Mouse (Mus musculus) left cerebral cortex, adult 11 months (tissue): ENCODE data around the gene Ipo8.

ENCODE experiments used
- DNase-seq: peaks from one replicate; pipeline ENCODE4 v3.0.0; 2022; ENCODE audit warnings: low spot score

Ipo8 gene

GRCm38 (mm10) chr6:148756535-148756934 lies 74.7 kb downstream of the Ipo8 start:
- DNase-seq, result no peak

- peak; percentile 9 for DNase-seq
Measured at GRCm38 (mm10) chr6:148751400-148751799, 79.9 kb downstream of the Ipo8 start.

- DNase-seq, result no peak
Measured at GRCm38 (mm10) chr6:148750183-148750582, 81.1 kb downstream of the Ipo8 start.

DNA sequence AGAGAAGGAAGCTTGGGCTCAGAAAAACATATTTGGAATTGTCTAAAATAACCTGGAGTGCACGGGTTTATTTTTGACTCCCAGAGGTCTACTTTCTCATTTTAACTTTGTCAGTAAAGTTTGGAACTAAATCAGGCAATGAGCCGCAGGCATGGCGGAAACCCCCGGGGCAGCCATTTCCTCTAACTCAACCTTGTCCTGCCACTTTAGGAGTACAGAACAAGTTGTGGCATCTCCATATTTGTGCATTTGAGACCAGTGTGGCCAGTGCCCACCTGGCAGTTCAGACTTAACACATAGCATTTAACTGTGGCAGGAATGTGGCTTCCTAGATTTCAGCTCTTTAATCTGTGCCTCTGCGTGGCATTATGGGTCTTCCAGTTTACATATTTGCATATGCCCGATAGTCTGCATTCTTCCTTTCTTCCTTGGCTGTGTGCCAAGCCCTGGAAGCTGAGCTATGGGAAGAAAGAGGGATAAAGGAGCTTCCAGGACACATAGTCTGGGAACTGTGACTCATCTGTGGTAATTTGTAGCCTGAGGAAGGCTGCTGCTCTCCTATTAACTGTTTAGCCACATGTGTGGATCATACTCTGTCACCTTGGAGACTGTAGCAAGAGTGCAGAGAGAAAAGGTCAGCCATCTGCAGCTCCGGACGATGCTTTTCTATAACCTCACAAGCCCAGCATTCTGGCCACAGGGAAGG lies 90.6 kb downstream of the Ipo8 start:
- DNase-seq, result no peak

DNA sequence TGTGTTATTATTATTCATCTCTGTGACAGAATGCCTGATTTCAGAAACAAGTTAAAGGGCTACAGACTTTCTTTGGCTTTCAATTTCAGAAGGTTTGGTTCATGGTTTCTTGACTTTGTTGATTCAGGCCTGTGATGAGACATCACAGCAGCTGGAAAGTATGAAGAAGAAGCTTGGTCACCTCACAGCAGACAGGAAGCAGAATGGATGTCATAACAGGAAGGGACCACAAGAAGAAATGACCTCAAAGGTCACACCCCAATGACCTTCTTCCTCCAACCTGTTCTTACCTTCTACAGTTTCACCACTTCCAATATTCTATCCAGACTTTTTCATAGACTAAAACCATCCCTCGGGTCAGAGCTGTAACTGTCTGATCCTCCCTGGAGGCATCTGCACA lies 94.9 kb downstream of the Ipo8 start:
- no peak for DNase-seq

- no peak for DNase-seq
Measured at GRCm38 (mm10) chr6:148734012-148734411, 97.3 kb downstream of the Ipo8 start.

- DNase-seq, result no peak
Measured at GRCm38 (mm10) chr6:148732920-148733319, 98.3 kb downstream of the Ipo8 start.

DNA sequence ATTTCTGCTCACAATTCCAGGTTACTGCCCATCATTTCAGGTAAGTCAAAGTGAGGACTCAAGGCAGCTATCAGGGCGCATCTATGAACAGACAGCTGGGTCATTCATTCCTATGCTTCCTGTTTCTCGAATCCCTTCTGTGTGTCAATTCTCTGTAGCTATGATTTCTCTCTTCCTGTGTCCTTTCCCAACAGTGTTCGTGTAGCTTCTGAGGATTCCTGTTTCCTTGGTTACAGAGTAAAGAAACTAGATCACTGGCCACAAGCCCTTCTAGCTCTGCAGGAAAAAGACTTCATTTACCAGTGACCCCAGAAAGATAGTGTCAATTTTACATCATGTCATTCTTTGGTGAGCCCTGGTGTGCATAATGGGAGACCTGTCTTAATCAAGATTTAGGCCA lies 102.7 kb downstream of the Ipo8 start:
- DNase-seq, result no peak

GRCm38 (mm10) chr6:148727871-148728524 lies 103.3 kb downstream of the Ipo8 start:
- no peak for DNase-seq

- no peak for DNase-seq
Measured at GRCm38 (mm10) chr6:148724453-148724852, 106.8 kb downstream of the Ipo8 start.
